Comparison of ENCODE assay signal across 8 mouse cellular contexts in the genomic region with DNA sequence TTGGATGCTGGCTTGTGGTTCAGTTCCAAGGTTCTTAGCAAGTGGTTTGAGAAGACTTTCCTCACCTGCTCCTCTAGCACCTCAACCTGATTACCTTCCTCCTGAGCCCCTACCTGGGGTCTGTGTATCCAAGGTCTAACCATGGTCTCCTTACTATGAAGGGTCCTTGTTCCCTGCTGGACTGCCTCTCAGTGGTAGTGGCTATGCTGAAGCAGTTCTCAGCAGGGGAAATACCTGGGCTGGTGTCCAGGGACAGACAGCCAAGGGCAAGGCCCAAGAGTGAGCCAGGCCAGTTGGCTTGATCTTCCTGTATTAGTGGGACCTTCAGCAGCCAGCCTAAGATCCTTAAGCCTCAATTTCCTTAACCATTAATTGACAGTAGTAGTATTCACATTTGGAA.
A peak's percentile ranks its signal among the peaks of the same experiment; 100 is the strongest.
DNase-seq lines count a peak whose midpoint lies in the region; ATAC-seq lines count a peak whose summit lies in the region.

No protein-coding gene starts in this region.

- DNase-seq in urinary bladder, postnatal 25 days (ENCODE audit: low spot score), result peak; percentile 39
- DNase-seq in urinary bladder, adult 2 months (ENCODE audit: low spot score), result no peak
- DNase-seq in cerebellum, postnatal 10 days, result peak; percentile 64 to 75
- peak; percentile 81 to 83 for DNase-seq in heart, postnatal 10 days
- peak; percentile 26 to 63 for DNase-seq in urinary bladder, postnatal 36 days (ENCODE audit: low spot score in 2 of 2)
- no peak for DNase-seq in spleen, postnatal 36 days (ENCODE audit: low spot score in 2 of 2)
- DNase-seq in left cerebral cortex, adult 18-20 months (ENCODE audit: low spot score in 2 of 2), result no peak

- intact Hi-C loops in heart, postnatal 10 days (cut with DNase I), result no loop called here

- ATAC-seq in activated CD4-positive, CD25-positive, alpha-beta regulatory T cell, adult 4 months, result no peak

Comparison
In these comparisons a context has a peak if more than half of its experiments do, and no peak if none do; other contexts are left out.
1. DNase-seq: peak in urinary bladder, postnatal 25 days (single experiment), cerebellum, postnatal 10 days (2 of 2), heart, postnatal 10 days (2 of 2) and urinary bladder, postnatal 36 days (2 of 2); none in urinary bladder, adult 2 months (single experiment), spleen, postnatal 36 days (0 of 2) and left cerebral cortex, adult 18-20 months (0 of 2).